Mouse (Mus musculus) spleen, adult 2 months (tissue): ENCODE measurements at regions not wholly inside any gene's neighbourhood (a gene's known extent, or its start where the extent isn't known, plus 50 kb on each side); places are given as distances from the start of the nearest gene placed in this dataset.

Experiments
- CTCF ChIP-seq: fragments of 200-500 bp; IDR thresholded peaks from 2 replicates; pipeline ENCODE4 v1.5.1; 2011; ENCODE audit warnings: mild to moderate bottlenecking, inconsistent platforms; ENCODE audit not compliant: insufficient read depth, insufficient read length, insufficient replicate concordance; ENCODE audit errors: extremely low read depth
- POLR2A ChIP-seq: fragments of 200-500 bp; IDR thresholded peaks from 2 replicates; pipeline ENCODE4 v1.6.1; 2011; ENCODE audit warnings: low read depth, low read length, inconsistent platforms

DNA sequence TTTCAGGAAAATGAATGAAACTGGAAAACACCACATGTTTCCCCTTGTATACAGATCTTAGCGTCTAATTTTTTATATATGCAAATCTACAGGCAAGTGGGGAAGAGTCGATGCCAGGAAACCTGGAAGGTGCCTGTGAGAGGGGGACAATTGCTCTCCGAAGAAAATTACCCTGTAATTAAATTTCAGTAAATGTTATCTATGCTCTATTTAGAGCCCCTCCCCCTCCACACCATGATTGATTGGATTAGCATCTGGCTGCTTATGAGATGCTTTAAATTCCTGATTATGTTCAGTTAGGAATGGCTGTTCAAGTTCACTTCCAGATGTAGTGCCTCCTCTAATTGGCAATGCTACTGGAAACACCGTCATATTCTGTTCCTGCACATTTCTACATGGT, 325.0 kb downstream of the Slc30a10 start:
- no peak for TF ChIP-seq CTCF
- no peak for TF ChIP-seq POLR2A
